Mouse (Mus musculus) lung, embryonic 14.5 days (tissue): ENCODE results near the gene Gm49321. TPM values are rescaled to one million over a fixed set of nuclear protein-coding genes. Genes with fewer than 3 reads are reported as not detected.

ENCODE experiments used
- ATAC-seq: fragments of 200-750 bp; cut with Nextera tagmentation; 2 replicates; pipeline ENCODE4 v1.8.0; 2017; ENCODE audit warnings: mild to moderate bottlenecking, moderate TSS enrichment, moderate library complexity; ENCODE audit not compliant: insufficient read depth
- DNase-seq: peaks from one replicate; pipeline ENCODE4 v3.0.0-alpha.2; 2015
- H3K27ac ChIP-seq: fragments of 300-500 bp; sonication (generic); 2 replicates; pipeline ENCODE4 v1.5.1; 2014; ENCODE audit warnings: low read depth, mild to moderate bottlenecking, moderate library complexity
- H3K27me3 ChIP-seq: fragments of 300-500 bp; sonication (generic); 2 replicates; pipeline ENCODE4 v1.6.1; 2014; ENCODE audit warnings: low read length, control low read depth; ENCODE audit not compliant: insufficient read depth
- H3K36me3 ChIP-seq: fragments of 300-500 bp; sonication (generic); 2 replicates; pipeline ENCODE4 v1.6.1; 2014; ENCODE audit warnings: control low read depth; ENCODE audit not compliant: insufficient read depth
- H3K4me1 ChIP-seq: fragments of 300-500 bp; sonication (generic); 2 replicates; pipeline ENCODE4 v1.6.1; 2014; ENCODE audit warnings: antibody characterized with exemption, control low read depth; ENCODE audit not compliant: insufficient read depth
- H3K4me2 ChIP-seq: fragments of 300-500 bp; sonication (generic); 2 replicates; pipeline ENCODE4 v1.6.1; 2014; ENCODE audit warnings: mild to moderate bottlenecking
- H3K4me3 ChIP-seq: fragments of 300-500 bp; sonication (generic); 2 replicates; pipeline ENCODE4 v1.5.1; 2014; ENCODE audit warnings: low read depth, low read length
- H3K9ac ChIP-seq: fragments of 300-500 bp; sonication (generic); 2 replicates; pipeline ENCODE4 v1.6.1; 2014
- H3K9me3 ChIP-seq: fragments of 300-500 bp; sonication (generic); 2 replicates; pipeline ENCODE4 v1.6.1; 2016; ENCODE audit warnings: low read depth, low read length, control low read depth
- CTCF ChIP-seq: IDR thresholded peaks from 2 replicates; pipeline ENCODE4 v1.5.1; 2016; ENCODE audit warnings: antibody characterized with exemption, low read depth
- WGBS: fragments of 180-500 bp; shearing (Covaris S2); extraction: QIAGEN DNeasy Blood & Tissue Kit; methylation state at CpG from one replicate; pipeline ENCODE4 v1.1.7; 2014; 5-methylcytosine and 5-hydroxymethylcytosine counted together
- polyA plus RNA-seq: library from polyadenylated mRNA; unstranded; fragments of >200 nt; fragmentation: Nextera tagmentation; extraction: Ambion mirVana; gene quantifications from 2 replicates; pipeline ENCODE4 v1.2.1, GENCODE M21; 2014

Gene Gm49321
- polyA plus RNA-seq, 1 experiment from 2014 or later, result 6.2 TPM

GRCm38 (mm10) chr12:73988393-73989008, 51.0 kb downstream of the Gm49321 start:
- ATAC-seq (no peak), DNase-seq (no peak)
- Histone ChIP-seq H3K9ac (no peak overlapping the region), H3K4me2 (no peak overlapping the region), H3K27me3 (no peaks in the 10 kb centered on the region), H3K4me3 (no peak overlapping the region), H3K4me1 (no peaks in the 10 kb centered on the region), H3K36me3 (peaks cover 15% of the 10 kb centered on the region), H3K27ac (no peak overlapping the region), H3K9me3 (no peaks in the 10 kb centered on the region)
- 83% methylated on average over 4 of the region's 4 CpGs for WGBS
- TF ChIP-seq CTCF, result no peak

- H3K27me3 ChIP-seq, result no peaks in the 10 kb centered on the region
- H3K4me1 ChIP-seq, result no peaks in the 10 kb centered on the region
- no peak overlapping the region for H3K9ac ChIP-seq
- no peaks in the 10 kb centered on the region for H3K9me3 ChIP-seq
- H3K4me3 ChIP-seq, result no peak overlapping the region
- H3K27ac ChIP-seq, result no peak overlapping the region
- peaks cover 6% of the 10 kb centered on the region; the same call in 1 of the 2 replicates for H3K36me3 ChIP-seq
- ATAC-seq (no peak), DNase-seq (peak; percentile 50)
- no peak overlapping the region for H3K4me2 ChIP-seq
- TF ChIP-seq CTCF, result peak; percentile 66
Observed at GRCm38 (mm10) chr12:73989594-73989993, 52.1 kb downstream of the Gm49321 start.

- Histone ChIP-seq H3K9me3 (no peaks in the 10 kb centered on the region), H3K4me3 (peak overlapping the region; percentile 60; the same call in 1 of the 2 replicates), H3K4me1 (no peaks in the 10 kb centered on the region), H3K9ac (no peak overlapping the region), H3K36me3 (no peaks in the 10 kb centered on the region), H3K27ac (no peak overlapping the region), H3K27me3 (peaks cover 18% of the 10 kb centered on the region), H3K4me2 (peak overlapping the region; percentile 94; the same call in 1 of the 2 replicates)
- no peak for ATAC-seq
- TF ChIP-seq CTCF, result no peak
- DNase-seq, result no peak
- 56% methylated on average over 12 of the region's 12 CpGs for WGBS
Observed at GRCm38 (mm10) chr12:73996906-73997296, 59.4 kb downstream of the Gm49321 start.

- H3K27ac ChIP-seq, result no peak within 1 kb of the TSS
- TF ChIP-seq CTCF, result no peak
- WGBS, result 1% methylated on average over 46 of the region's 67 CpGs
- H3K4me3 ChIP-seq, result peak within 1 kb of the TSS; percentile 60
- H3K4me1 ChIP-seq, result no peaks in the 10 kb centered on the region
- no peaks in the 10 kb centered on the region for H3K9me3 ChIP-seq
- DNase-seq, result peak; percentile 20
- H3K4me2 ChIP-seq, result peak within 1 kb of the TSS; percentile 94
- no peaks in the 10 kb centered on the region for H3K36me3 ChIP-seq
- H3K27me3 ChIP-seq, result peaks cover 18% of the 10 kb centered on the region
- peak within 1 kb of the TSS; percentile 62 for H3K9ac ChIP-seq
- ATAC-seq, result peak; percentile 68
Observed at GRCm38 (mm10) chr12:73997297-73998127, 60.1 kb downstream of the Gm49321 start, which contains the start of gene Syt16. Gene Syt16 (plus strand): TSS chr12:73997661.

- H3K9me3 ChIP-seq, result no peaks in the 10 kb centered on the region
- no peak overlapping the region for H3K27ac ChIP-seq
- H3K36me3 ChIP-seq, result no peaks in the 10 kb centered on the region
- peaks cover 18% of the 10 kb centered on the region for H3K27me3 ChIP-seq
- WGBS, result 38% methylated on average over 5 of the region's 5 CpGs
- ATAC-seq (peak; percentile 47; the same call in 1 of the 2 replicates), DNase-seq (no peak)
- H3K9ac ChIP-seq, result peak overlapping the region; percentile 62
- H3K4me1 ChIP-seq, result no peaks in the 10 kb centered on the region
- peak overlapping the region; percentile 60 for H3K4me3 ChIP-seq
- TF ChIP-seq CTCF, result no peak
- H3K4me2 ChIP-seq, result peak overlapping the region; percentile 94
Observed at GRCm38 (mm10) chr12:73998128-73998456, 60.6 kb downstream of the Gm49321 start.

- no peak overlapping the region for H3K4me3 ChIP-seq
- no peaks in the 10 kb centered on the region for H3K36me3 ChIP-seq
- H3K27me3 ChIP-seq, result peaks cover 13% of the 10 kb centered on the region; the same call in 1 of the 2 replicates
- no peak overlapping the region for H3K9ac ChIP-seq
- DNase-seq (no peak), ATAC-seq (no peak)
- H3K4me2 ChIP-seq, result no peak overlapping the region
- H3K9me3 ChIP-seq, result no peaks in the 10 kb centered on the region
- no peak for TF ChIP-seq CTCF
- no peaks in the 10 kb centered on the region for H3K4me1 ChIP-seq
- WGBS, result 83% methylated on average over 9 of the region's 9 CpGs
- H3K27ac ChIP-seq, result no peak overlapping the region
Observed at GRCm38 (mm10) chr12:74002449-74002848, 65.0 kb downstream of the Gm49321 start.

- DNase-seq (peak; percentile 76), ATAC-seq (0 out of 2 replicates have a peak, but pooled peaks have one; percentile 29)
- WGBS, result 21% methylated on average over 8 of the region's 8 CpGs
Observed at GRCm38 (mm10) chr12:74009448-74009911, 72.0 kb downstream of the Gm49321 start.

More at GRCm38 (mm10) chr12:74009448-74009911, 72.0 kb downstream of the Gm49321 start:
- Histone ChIP-seq H3K9me3 (no peaks in the 10 kb centered on the region), H3K4me3 (no peak overlapping the region), H3K27ac (no peak overlapping the region), H3K27me3 (no peaks in the 10 kb centered on the region), H3K4me2 (no peak overlapping the region), H3K36me3 (no peaks in the 10 kb centered on the region), H3K9ac (no peak overlapping the region), H3K4me1 (no peaks in the 10 kb centered on the region)
- peak; percentile 84 for TF ChIP-seq CTCF
